Mouse (Mus musculus): ENCODE results near the gene Kdm3a. TPM values are rescaled to one million over a fixed set of nuclear protein-coding genes. Genes with fewer than 3 reads are reported as not detected.

The Kdm3a gene
- polyA plus RNA-seq, 1 experiment from 2014 or later = 22.6 TPM

DNA sequence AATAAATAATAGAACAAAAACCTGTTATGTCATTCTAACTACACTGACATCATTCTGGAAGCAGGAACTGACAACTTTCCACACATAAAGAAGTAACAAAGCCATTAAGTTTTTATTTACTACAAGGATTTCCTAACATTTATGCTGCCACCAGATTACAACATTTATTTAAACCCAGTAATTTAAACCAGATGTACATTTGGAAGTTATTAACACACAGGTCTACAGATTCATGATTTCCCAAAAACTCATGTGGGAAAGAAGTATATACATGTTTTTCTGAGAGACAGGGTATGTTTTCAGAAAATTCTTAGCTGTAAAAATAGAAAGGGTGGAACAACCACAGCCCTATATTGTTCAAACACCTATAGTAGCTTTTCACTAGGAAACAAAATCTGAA lies 8.1 kb downstream of the Kdm3a start:
- H3K9me3 ChIP-seq (replicated peaks) = no peaks in the 10 kb centered on the region
- no peak overlapping the region for H3K4me3 ChIP-seq
- no peak overlapping the region for H3K4me2 ChIP-seq
- H3K27ac ChIP-seq = no peak overlapping the region
- peaks cover 88% of the 10 kb centered on the region for H3K36me3 ChIP-seq
- H3K4me1 ChIP-seq = peaks cover 11% of the 10 kb centered on the region; the same call in 1 of the 2 replicates
- no peak overlapping the region for H3K9ac ChIP-seq
- ATAC-seq = no peak
- H3K27me3 ChIP-seq (replicated peaks) = no peaks in the 10 kb centered on the region

DNA sequence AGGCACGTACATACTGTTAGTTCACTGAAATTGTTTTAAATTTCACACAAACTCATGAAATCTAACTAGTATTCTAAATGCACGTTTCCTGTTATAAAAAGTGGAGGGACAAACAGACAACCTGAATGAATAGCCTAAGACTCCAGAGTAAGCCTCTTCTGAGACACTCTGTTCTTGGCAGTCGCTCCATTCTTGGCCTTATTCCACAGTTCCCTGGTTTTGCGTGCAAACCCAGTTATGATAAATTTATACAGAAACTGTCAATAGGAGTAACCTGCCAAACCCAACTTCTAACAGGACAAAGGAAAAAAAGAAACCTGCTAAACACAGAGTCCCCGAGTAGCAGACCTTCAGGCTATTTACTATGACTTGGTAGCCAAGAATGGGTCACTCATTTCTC lies 10.8 kb downstream of the Kdm3a start:
- Histone ChIP-seq H3K27me3 (replicated peaks) (no peaks in the 10 kb centered on the region), H3K4me3 (no peak overlapping the region), H3K9me3 (replicated peaks) (no peaks in the 10 kb centered on the region), H3K4me1 (peaks cover under 1% of the 10 kb centered on the region; the same call in 1 of the 2 replicates), H3K4me2 (no peak overlapping the region), H3K36me3 (peaks cover 96% of the 10 kb centered on the region), H3K27ac (no peak overlapping the region), H3K9ac (no peak overlapping the region)
- no peak for ATAC-seq
- WGBS (ENCODE audit: insufficient replicate concordance) = 87% methylated on average over 5 of the region's 5 CpGs

DNA sequence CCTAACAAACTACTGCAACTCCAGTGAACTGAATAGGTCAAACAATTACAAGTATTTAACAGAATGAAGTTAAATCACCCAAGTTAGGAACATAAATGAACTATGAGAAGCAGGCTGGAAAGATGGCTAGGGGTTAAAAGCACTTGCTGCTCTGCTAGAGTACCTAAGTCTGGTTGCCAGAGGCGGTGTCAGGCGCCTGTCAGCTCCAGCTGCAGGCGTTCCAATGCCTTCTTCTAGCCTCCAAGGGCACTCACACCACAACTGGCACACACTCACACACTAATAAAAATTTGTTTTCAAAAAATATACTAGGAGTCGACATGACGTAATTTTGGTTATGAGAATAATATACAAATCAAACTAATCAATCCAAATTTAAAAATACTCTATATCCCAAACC lies 11.2 kb downstream of the Kdm3a start:
- no peak overlapping the region for H3K4me3 ChIP-seq
- no peaks in the 10 kb centered on the region for H3K4me1 ChIP-seq
- no peak overlapping the region for H3K4me2 ChIP-seq
- H3K27ac ChIP-seq = no peak overlapping the region
- 90% methylated on average over 5 of the region's 5 CpGs for WGBS (ENCODE audit: insufficient replicate concordance)
- peaks cover 96% of the 10 kb centered on the region for H3K36me3 ChIP-seq
- ATAC-seq = no peak
- no peaks in the 10 kb centered on the region for H3K27me3 ChIP-seq (replicated peaks)
- H3K9me3 ChIP-seq (replicated peaks) = no peaks in the 10 kb centered on the region
- no peak overlapping the region for H3K9ac ChIP-seq

DNA sequence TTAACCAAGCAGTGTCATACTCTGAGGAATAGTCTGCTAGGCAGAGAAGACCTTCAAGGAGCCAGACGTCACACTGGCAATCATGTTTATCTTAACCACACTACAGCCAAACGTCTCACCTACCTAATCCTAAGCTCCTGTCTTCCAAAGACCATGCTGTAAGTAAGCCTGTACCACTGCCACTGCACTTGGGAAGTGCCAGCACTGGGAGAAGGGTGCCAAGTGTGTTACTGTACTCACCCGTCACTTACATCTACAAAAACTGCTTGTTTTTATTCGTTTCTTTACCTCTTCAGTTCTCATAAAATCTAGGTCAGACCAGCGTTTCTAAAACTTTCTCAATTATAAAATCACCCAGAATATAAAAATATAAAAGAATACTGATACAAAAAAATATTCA lies 15.8 kb downstream of the Kdm3a start:
- WGBS (ENCODE audit: insufficient replicate concordance) = 78% methylated on average over 5 of the region's 5 CpGs
- Histone ChIP-seq H3K4me1 (no peaks in the 10 kb centered on the region), H3K36me3 (peaks cover 88% of the 10 kb centered on the region), H3K4me2 (no peak overlapping the region), H3K4me3 (no peak overlapping the region), H3K27me3 (replicated peaks) (no peaks in the 10 kb centered on the region), H3K9ac (no peak overlapping the region), H3K27ac (no peak overlapping the region), H3K9me3 (replicated peaks) (no peaks in the 10 kb centered on the region)
- no peak for ATAC-seq

DNA sequence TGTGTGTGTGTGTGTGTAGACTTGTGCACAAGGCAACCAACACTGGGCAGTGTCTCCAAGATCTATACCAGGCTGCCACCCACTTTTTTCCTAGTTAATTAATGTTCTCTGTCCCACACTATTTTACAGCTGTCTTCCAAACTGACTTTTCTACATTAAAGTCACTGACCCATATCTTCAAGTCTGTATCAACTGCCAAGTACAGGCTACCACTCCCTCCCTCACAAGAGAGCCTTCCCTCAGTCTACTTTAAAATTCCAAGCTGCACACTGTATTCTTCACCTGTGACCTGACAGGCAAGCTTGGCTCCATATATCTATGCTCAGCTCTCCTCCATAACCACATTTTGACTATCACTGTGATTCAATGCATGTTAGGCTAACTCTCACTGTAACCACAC lies 19.6 kb downstream of the Kdm3a start:
- no peak overlapping the region for H3K27ac ChIP-seq
- no peak overlapping the region for H3K4me2 ChIP-seq
- ATAC-seq = no peak
- H3K36me3 ChIP-seq = peaks cover 86% of the 10 kb centered on the region
- no peak overlapping the region for H3K4me3 ChIP-seq
- H3K9me3 ChIP-seq (replicated peaks) = no peaks in the 10 kb centered on the region
- peaks cover 29% of the 10 kb centered on the region for H3K4me1 ChIP-seq
- no peak overlapping the region for H3K9ac ChIP-seq
- H3K27me3 ChIP-seq (replicated peaks) = no peaks in the 10 kb centered on the region

DNA sequence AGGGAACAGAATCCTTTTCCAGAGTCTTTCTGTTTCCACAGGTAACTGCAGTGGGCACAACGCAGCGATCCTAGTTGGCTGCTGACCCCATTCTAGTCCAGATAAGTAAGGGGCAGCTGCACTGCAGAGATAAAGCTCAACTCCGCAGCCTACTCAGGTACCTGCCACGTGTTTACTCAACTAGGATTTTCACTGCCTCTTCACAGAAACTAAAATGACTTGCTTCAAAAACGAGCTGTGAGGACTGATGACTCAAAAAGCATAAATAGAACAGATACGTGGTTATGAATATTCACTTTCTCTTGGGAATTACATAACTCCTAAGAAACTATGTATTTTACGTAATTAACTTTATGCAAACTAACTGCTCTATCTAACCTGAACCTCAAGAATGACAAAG lies 22.8 kb downstream of the Kdm3a start:
- ATAC-seq = peak; percentile 96
- no peaks in the 10 kb centered on the region for H3K27me3 ChIP-seq (replicated peaks)
- peaks cover 29% of the 10 kb centered on the region for H3K4me1 ChIP-seq
- peak overlapping the region; percentile 33; the same call in 1 of the 2 replicates for H3K9ac ChIP-seq
- H3K4me2 ChIP-seq = peak overlapping the region; percentile 51
- peaks cover 81% of the 10 kb centered on the region for H3K36me3 ChIP-seq
- WGBS (ENCODE audit: insufficient replicate concordance) = 41% methylated on average over 7 of the region's 7 CpGs
- H3K27ac ChIP-seq = peak overlapping the region; percentile 80
- no peak overlapping the region for H3K4me3 ChIP-seq
- no peaks in the 10 kb centered on the region for H3K9me3 ChIP-seq (replicated peaks)

DNA sequence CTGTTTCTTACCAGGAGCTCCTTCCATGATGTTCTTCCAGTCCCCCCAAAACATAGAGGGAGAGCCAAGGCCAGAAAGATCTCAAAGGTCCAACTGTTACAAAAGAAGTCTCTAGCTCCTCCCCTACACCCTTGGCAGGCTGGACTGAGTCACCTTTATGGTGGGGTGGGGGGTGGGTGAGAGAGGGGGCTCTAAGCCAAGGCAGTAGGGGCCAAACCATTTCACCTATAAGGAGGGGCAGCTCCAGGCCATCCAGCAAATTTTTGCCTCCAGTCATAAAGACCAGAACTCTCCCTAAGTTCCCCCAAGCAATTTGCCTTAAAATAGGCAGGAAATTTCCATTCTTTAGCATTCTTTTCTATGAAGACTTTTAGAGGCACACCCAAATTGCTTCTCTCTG lies 23.8 kb downstream of the Kdm3a start:
- no peak for ATAC-seq
- Histone ChIP-seq H3K4me2 (peak overlapping the region; percentile 31), H3K4me3 (no peak overlapping the region), H3K9ac (peak overlapping the region; percentile 35; the same call in 1 of the 2 replicates), H3K4me1 (peaks cover 29% of the 10 kb centered on the region), H3K9me3 (replicated peaks) (no peaks in the 10 kb centered on the region), H3K27ac (peak overlapping the region; percentile 69; the same call in 1 of the 2 replicates), H3K36me3 (peaks cover 84% of the 10 kb centered on the region), H3K27me3 (replicated peaks) (no peaks in the 10 kb centered on the region)

DNA sequence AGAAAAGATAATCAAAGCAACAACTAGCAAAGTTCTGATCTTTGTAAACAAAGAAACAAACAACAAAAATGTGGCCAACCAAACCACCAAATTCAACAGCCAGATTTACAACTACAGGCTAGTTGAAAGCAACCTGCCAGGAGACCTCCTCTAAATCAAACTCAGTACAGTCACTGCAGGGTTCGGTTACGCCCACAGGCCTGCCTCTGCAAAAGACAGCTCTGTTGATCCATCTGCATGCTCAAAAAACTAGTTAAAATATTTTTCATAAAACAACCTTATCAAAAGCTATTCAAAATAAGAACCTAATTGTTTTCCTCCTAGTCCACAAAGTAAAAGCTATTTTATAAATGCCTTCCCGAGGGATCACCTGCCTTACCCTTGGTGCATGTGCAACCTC lies 25.0 kb downstream of the Kdm3a start:
- WGBS (ENCODE audit: insufficient replicate concordance) = 92% methylated on average over 3 of the region's 3 CpGs

DNA sequence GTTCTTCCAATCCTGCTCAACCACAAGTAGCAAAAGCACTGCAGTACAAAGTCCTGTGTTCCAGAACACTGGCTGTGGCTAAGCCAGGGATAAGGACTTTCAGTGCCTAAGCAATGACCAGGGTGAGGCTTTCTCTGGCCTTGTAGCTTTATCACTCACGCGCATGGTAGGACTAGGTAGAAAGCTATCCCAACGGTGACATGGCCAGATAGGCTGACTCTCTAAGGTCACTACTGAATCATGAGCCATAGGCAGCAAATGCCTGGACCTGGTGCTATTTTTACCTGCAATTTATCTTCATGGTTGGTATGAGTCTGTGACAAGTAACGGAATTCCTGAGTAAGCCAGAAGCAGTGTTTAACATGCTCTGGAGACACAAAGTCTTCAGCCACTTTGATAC lies 42.6 kb downstream of the Kdm3a start:
- Histone ChIP-seq H3K4me2 (no peak overlapping the region), H3K9me3 (replicated peaks) (no peaks in the 10 kb centered on the region), H3K4me3 (no peak overlapping the region), H3K4me1 (no peaks in the 10 kb centered on the region), H3K36me3 (peaks cover 92% of the 10 kb centered on the region), H3K9ac (no peak overlapping the region), H3K27me3 (replicated peaks) (no peaks in the 10 kb centered on the region), H3K27ac (no peak overlapping the region)
- WGBS (ENCODE audit: insufficient replicate concordance) = 92% methylated on average over 4 of the region's 4 CpGs
- no peak for ATAC-seq

More for the DNA sequence above, 25.0 kb downstream of the Kdm3a start:
- H3K4me1 ChIP-seq = peaks cover 29% of the 10 kb centered on the region
- no peaks in the 10 kb centered on the region for H3K9me3 ChIP-seq (replicated peaks)
- no peaks in the 10 kb centered on the region for H3K27me3 ChIP-seq (replicated peaks)
- no peak overlapping the region for H3K27ac ChIP-seq
- no peak overlapping the region for H3K9ac ChIP-seq
- H3K4me2 ChIP-seq = no peak overlapping the region
- no peak overlapping the region for H3K4me3 ChIP-seq
- no peak for ATAC-seq
- H3K36me3 ChIP-seq = peaks cover 85% of the 10 kb centered on the region

DNA sequence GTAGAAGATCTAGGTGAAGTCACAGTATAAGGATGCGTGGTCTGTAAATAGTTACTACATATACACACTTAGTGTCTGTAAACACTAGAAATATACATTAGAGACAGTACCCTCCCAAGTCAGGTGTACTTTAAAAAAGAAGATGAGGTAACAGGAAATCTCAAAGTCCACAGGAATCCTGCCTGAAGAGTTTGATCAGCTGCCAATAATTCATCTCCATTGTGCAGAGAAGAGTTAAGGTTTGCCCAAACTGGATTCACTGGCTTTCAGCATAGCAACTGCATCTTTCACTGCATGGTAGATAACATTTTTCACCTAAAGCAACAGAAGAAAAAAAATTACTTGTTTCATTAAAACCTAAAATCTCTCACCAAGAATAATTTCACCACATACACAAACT lies 43.4 kb downstream of the Kdm3a start:
- Histone ChIP-seq H3K4me3 (no peak overlapping the region), H3K27me3 (replicated peaks) (no peaks in the 10 kb centered on the region), H3K27ac (no peak overlapping the region), H3K9me3 (replicated peaks) (no peaks in the 10 kb centered on the region), H3K4me2 (no peak overlapping the region), H3K4me1 (no peaks in the 10 kb centered on the region), H3K36me3 (peaks cover 85% of the 10 kb centered on the region), H3K9ac (no peak overlapping the region)
- ATAC-seq = no peak
- WGBS (ENCODE audit: insufficient replicate concordance) = 93% methylated on average over 1 of the region's 1 CpGs

DNA sequence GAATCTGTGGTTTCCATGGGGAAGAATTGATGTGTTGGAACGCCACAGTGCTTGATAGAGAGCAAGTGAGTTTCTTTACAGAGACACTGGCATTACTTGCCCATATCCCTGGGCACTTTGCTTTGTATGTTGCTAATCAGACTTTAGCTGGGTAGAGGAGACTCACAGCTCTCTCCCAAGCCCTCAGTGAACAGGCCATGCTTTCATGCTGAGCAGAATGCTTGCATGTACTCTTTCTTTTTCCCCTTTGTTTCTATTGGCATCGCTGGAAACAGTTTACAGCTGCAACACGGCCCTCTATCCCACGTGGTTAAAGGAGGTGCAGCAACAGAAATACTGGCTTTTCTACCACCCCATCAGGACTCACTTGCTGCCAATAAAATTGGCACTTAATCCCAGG lies 49.6 kb downstream of the Kdm3a start:
- Histone ChIP-seq H3K4me1 (no peaks in the 10 kb centered on the region), H3K9me3 (replicated peaks) (no peaks in the 10 kb centered on the region), H3K4me2 (no peak overlapping the region), H3K4me3 (no peak overlapping the region), H3K9ac (no peak overlapping the region), H3K27me3 (replicated peaks) (no peaks in the 10 kb centered on the region), H3K36me3 (peaks cover 74% of the 10 kb centered on the region), H3K27ac (no peak overlapping the region)
- WGBS (ENCODE audit: insufficient replicate concordance) = 71% methylated on average over 4 of the region's 4 CpGs
- ATAC-seq = no peak

DNA sequence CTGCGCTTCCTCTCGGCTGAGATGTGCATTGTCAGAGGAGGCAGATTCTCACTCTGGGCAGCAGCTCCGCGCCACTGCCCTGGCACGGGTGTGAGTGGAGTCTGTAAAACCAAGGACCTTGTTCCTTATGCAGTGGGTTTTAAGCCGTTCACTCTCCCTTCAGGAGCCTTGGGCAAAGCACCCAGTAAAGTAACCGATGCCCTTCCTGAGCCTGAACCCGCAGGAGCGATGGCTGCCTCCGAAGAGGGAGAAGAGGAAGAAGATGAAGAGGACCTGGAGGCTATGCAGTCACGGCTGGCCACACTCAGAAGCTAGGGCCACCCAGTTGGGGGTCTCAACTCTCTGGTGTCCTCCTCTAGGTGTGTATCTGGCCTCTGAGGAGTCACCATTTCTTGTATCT lies 53.3 kb downstream of the Kdm3a start:
- H3K4me3 ChIP-seq = no peak overlapping the region
- H3K27me3 ChIP-seq (replicated peaks) = no peaks in the 10 kb centered on the region
- H3K9me3 ChIP-seq (replicated peaks) = no peaks in the 10 kb centered on the region
- 85% methylated on average over 11 of the region's 11 CpGs for WGBS (ENCODE audit: insufficient replicate concordance)
- ATAC-seq = no peak
- H3K9ac ChIP-seq = no peak overlapping the region
- H3K4me1 ChIP-seq = peaks cover 20% of the 10 kb centered on the region
- no peak overlapping the region for H3K4me2 ChIP-seq
- peaks cover 61% of the 10 kb centered on the region for H3K36me3 ChIP-seq
- no peak overlapping the region for H3K27ac ChIP-seq

DNA sequence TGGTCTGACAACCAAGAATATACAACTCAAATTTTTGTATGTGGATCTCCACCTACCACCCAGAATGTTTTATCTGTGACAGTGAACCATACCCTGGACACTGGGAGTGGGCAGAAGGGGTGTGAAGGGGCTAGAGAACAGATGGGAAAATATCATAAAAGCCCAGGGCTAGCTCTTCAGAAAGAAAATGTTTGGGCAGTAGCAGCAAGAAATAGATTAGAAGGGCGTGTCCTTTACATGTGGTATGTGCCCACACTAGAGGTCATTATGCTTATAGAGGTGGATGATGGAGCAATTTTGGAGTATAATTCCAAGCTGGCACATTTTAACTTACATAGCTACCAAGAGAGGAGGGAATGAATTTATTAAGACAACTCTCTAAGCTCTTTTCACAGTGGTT lies 57.4 kb downstream of the Kdm3a start:
- Histone ChIP-seq H3K4me1 (peaks cover 25% of the 10 kb centered on the region), H3K27me3 (replicated peaks) (no peaks in the 10 kb centered on the region), H3K9ac (no peak overlapping the region), H3K27ac (peak overlapping the region; percentile 43), H3K4me2 (no peak overlapping the region), H3K4me3 (no peak overlapping the region), H3K36me3 (peaks cover 59% of the 10 kb centered on the region), H3K9me3 (replicated peaks) (no peaks in the 10 kb centered on the region)
- WGBS (ENCODE audit: insufficient replicate concordance) = 65% methylated on average over 1 of the region's 1 CpGs
- peak; percentile 76 for ATAC-seq
